Mouse (Mus musculus) kidney, postnatal 36 days (tissue): Measurements from ENCODE around the gene Dlg5.
A peak's percentile ranks its signal among the peaks of the same experiment; 100 is the strongest.

Source experiments
- DNase-seq, 2 experiments: peaks; one replicate each; pipeline ENCODE4 v3.0.0; 2021 to 2022; ENCODE audit warnings: mixed read lengths in 2 of 2

Dlg5 gene

DNA sequence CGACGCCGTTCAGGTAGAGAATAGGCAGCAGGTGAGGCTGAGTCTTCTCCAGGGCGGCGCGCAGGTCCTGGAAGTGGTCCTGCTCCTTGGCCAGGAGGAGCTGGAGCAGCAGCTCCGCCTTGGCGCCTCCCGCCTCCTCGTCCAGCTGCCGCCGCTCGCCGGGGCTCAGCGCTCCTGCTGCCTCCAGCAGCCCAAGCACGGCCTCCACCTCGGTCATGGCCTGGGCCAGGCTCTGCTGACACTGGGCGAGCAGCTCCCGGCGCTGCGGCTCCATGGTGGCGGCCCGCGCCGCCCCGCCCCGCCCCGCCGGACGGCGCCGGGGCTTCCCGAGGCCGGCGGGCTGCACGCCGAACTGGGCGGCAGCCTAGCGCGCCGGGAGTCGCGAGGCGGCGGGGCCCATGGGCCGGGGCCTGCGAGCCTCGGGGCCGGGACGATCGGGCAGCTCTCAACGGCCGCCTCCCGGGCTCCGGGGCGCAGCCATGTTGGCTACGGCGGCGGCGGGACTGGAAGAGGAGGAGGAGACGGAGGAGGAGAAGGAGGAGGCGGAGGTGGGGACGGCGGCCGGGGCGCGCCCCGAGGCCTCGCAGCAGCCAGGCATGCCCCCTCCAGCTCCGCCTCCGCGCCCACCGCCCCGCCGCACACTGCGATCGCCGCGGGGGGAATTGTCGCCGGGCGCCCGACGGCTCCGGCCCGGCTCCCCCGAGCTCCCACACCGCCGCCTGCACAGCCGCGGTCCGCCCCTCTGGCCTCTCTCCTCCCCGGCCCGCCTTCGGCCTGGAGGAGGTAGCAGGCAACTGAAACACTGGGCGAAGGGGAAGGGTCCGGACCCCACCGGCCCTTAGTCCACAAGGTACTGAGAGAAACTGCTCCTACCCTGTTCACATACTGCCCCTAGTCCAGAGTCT is at the start of gene Dlg5:
TSS of gene Dlg5 (minus strand) at position 744 of the 905 bp plus-strand sequence.
- peak; percentile 62 to 82 for DNase-seq

DNA sequence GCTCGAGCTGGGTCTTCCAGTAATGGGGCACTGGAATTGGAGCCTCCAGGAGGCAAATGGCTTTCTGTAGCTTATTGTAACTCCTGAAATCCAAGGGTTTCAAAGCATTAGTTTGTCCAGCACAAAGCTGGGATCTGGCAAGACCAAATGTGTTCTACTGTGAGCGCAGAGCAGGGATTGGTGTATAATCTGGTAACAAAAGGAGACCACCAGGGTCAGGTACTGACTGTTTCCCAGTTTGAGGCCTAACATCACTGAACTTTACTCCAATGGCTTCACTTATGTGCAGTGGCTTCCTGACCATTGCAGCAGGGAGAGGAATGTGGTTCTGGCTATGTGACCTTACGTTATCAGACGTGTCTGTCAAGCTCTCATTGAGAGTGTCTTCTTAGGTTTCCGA is 47.9 kb upstream of the Dlg5 start:
- DNase-seq, result no peak

DNA sequence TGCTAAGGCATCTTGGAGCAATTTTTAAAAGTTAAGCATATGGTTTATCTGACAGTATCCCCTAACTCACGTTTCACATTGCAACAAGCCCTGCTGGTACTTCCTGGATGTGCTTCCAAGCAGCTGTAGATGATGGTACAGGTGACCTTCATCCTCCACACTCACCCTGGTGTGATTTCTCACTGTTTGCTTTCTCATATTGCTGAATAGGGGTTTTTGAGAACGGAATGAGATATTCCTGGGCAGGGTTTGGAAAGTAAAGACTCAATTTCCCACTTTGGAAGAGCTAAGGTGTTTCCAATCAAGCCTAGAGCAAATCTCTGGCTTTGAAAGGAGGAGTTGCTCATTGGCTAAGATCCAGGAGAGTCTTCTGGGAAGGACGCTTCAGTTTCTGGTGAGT is 47.2 kb upstream of the Dlg5 start, which contains the start of gene E330034G19Rik:
TSS of gene E330034G19Rik (plus strand) at position 301 of the 400 bp plus-strand sequence.
- DNase-seq, result no peak

DNA sequence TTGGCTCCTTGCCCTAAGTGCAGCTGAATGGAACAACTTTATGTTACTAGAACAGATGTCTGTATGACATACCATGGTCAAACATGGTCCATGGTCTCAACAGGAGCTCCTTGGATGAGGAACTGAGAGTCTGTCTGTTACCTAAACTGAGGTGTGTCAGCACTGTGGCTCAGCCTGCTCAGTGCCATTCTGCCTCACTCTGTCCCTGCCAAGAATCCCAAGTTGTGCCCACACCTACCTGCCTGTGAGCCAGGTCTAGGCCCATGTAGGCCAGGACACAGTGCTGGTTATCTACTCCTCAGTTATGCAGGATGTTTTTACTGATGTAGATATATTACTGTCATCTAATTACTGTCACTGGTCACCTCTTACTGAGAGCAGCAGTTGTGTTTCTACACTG is 45.0 kb upstream of the Dlg5 start:
- DNase-seq, result no peak

DNA sequence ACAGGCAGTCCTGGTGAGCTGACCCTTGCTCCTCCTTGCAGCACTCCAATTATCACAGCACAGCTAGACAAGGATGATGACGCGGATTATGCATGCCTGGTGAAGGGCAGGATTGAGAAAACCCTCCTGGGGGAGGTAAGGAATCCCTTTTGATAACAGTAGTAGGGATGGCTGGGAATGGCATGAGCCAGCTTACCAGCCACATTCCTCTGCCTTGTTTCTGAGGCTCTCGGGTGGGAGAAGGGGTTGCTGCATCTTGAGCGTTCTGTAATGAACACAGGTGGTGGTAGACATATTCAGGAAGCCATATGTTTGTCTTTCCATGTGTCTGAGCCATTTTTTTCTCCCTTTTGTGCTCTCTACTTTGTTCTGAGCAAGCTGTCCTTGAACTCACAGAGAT is 40.4 kb upstream of the Dlg5 start:
- DNase-seq, result no peak

DNA sequence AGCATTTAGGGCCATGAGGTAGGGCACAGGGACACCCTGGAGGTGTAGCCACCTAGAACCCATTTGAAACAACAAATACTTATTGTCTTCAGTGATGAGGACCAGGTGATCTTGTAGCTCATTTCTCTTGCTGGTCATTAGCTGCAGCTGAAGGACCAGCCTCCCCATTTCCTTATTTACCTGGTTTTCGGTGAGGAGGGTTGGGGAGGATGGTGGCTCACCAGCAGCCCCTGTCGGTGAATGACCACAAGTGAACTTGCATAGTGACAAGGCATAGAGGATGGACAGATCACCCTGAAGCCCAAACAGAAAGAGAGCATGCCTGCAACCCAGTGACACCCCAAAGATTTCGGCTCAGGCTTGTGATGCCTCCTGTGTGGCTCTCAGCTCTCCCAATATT is 36.6 kb upstream of the Dlg5 start:
- no peak for DNase-seq

DNA sequence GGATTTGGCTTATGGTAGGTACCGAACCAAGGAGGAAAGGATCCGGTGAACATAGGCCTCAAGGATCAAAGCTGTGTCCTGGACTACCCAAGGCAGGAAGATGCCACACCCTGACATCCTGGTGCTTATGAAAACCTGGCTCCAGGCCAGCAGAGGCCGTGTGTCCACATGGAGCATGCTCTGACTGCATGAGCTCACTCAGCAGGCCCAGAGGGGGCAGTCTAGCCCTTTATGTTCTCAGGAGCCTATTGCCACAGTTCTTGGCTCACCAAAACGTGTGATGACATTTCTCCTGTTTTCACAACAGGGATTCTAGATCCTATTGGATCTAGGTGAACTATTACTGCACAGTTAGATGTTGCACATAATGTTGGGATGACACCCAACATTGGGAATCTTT is 35.6 kb upstream of the Dlg5 start:
- peak in 1 of 2 experiments; percentile 13 for DNase-seq

DNA sequence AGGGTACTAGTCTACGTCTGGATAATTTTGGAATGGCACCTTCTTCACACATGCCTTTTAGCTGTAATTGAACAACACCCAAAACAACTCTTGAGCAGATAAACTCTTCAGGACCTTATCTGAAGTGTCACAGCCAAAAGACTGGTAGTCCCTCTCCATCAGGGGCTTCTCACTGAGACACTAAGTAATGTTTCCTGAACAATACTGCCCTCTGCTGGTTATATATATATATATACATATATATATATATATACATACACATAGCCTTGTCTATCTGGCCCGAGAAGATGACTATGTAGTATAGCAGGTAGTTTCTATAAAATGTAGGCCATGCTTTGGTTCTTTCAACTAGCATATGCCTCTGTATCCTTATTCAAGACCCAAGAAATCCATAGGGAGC is 29.8 kb upstream of the Dlg5 start:
- no peak for DNase-seq

DNA sequence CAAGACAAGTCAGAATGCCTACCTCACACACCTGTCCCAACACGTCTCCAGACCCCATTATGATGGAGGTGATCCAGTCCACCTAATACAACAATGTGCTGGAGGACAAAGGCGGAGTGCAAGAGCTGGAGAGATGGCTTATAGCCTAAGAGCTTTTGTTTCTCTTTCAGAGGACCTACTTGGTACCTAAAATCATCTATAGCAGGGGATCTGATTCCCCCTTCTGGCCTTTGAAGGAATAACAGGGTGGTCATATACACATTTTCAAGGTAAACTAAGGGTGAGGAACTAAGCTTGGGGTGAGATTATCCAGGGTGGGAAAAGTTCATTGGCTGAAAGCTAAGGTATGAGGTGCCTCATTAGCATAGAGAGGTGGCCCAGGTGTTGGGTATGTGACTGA is 27.9 kb upstream of the Dlg5 start:
- DNase-seq, result peak; percentile 42 to 47

DNA sequence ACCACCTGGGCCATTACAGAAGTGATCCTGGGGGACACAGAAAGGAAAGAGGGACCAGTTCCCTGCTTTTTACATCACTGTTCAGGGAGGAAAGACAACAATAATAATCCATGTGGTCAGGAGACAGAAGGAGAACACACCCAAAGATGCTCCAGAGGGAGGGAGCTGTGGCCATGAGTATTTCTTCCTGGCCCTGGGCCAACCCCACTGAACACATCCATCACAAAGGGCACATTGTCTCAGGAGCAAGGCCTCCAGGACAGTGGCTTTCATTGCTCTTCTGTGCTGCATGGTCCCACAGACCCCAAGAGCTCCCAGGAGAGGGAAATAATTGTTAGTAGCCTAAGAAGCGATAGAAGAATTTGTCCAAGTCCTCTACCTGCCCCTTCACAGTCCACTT is 23.9 kb upstream of the Dlg5 start:
- DNase-seq, result peak in 1 of 2 experiments; percentile 11

DNA sequence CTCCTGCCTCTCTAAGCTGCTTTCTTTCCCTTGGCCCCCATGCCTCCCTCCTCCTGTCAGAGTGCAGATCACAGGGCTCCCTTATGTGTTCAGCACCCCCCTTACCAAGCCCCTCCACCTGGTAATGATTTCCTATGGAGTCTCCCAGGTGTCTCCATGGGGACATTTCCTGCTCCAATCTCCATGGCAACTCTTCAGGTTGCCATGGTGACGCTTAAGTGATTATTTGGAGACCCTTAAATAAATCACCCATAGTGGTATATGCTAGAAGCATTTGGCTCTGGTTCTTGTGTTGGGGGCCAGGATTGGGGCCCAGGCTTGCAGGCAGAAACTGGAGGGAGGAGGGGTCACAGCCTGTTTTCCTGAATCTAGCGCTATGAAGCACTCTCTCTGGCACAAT is 17.2 kb upstream of the Dlg5 start:
- no peak for DNase-seq

DNA sequence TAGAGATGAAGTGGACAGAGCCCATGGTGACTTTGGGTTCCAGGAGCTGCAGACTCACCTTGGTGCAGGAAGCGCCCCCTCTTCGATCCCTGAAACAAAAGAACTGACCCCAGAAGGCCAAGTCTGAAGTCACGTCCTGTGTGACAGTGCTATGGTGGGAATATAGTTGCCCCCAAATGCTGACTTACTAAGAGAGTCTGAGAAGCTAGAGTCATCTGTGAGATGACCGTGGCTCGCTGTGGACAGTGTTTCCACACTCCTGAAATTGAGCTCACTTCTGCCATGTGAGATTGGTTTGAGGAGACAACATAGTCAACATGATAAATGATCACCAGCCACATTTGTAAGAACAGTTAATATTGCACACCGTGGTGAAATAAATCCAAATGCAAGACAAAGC is 16.7 kb upstream of the Dlg5 start:
- DNase-seq, result no peak

DNA sequence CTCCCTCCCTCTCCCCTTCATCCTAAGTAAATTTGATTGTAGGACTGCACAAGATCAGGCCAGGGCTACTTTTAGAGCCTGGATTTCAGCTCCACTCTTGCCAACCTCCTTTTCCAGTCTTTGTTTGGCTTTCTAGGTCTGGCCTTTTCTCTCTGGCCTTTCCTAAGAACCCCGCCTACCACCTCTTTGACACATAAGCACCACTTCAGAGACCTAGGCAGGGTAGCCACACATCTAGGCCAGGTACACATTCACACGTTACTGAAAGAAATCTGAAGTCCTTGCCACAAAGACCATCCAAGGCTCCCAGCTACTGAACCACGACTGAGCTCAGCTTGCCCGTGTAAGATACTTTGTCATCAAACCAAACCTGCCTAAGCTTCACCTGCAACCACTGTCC is 14.7 kb upstream of the Dlg5 start:
- DNase-seq, result no peak

DNA sequence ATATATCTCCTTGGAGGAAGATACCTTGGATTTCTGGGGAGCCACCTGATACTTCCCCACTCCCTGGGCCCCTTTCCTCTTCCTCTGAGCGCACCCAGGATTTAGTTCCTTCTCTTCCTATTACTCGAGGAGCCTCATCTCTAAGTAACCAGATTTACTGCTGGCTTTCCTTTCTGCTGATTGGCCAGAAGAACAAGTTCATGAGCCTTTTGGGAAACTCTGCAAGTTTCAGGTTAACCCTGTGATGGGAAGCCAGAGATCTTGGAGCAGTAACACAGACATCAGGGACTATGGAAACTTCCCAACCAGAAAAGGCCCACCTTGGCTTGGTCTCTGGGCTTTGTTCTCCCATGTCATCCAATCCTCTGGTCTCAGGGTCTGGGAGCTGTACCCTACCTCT is 10.2 kb upstream of the Dlg5 start:
- DNase-seq, result no peak

DNA sequence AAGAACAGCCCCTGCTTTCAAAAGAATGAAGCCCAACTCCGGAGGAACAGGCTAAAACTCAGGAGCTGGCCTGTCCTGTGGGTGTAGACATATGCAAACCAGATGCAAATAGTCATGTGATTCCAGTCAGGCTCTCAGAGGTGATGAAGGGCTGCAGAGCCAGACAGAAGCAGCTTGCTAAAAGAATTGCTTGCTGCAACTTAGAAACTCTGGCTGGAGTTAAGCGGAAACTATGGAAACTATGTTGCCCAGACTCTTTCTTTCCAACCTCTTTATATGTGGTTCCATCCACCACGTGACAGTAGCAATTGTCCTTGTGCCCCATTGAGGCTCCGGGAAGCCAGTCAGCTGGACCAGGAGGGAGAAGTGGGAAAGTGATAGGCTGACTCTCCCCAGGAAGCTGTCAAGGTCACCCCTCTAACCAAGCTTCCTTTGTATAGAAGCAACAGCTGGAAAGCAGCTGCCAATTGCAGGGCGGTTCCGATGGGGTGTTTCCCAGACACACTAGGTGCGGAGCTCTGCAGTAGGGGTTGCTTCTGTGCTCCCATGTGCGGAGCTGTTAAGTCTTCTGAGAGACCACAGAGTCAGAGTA is 8.0 kb upstream of the Dlg5 start:
- peak in 1 of 2 experiments; percentile 67 for DNase-seq

DNA sequence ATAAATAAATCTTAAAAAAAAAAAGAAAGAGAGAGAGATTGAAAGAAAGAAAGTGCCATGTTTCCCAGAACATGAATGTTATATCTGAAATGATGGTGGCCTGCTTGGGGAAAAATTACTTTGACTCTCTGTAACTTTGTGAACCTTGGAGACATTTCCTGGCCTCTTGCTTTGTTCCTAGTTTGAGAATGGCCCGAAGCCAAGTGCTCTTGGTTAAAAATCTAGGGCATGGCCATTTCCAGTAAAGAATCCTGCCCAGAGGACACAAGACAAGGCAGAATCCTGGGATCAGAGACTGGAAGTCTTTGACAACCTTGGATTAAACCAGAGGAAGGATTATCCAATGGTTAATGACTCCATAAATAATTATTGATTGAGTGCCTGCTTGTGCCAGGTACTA is 5.6 kb upstream of the Dlg5 start:
- DNase-seq, result peak; percentile 50 to 61

DNA sequence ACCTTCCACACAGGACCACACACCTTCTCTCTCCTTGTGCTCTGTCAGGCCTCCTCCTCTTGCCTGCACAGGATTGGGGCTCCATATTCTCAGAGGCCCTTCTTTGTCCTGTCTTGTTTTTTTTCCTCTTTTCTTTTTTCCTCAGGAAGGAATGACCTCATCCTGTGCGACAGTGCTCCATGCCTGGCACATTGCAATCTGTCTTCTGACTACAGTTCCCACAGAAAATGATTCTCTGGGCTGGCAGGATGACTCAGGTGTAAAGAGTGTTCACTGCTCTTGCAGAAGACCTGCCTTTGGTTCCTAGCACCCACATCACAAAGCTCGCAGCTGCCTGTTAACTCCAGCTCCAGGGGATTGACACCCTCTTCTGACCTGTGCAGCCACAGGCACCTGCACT is 4.2 kb upstream of the Dlg5 start:
- no peak for DNase-seq

DNA sequence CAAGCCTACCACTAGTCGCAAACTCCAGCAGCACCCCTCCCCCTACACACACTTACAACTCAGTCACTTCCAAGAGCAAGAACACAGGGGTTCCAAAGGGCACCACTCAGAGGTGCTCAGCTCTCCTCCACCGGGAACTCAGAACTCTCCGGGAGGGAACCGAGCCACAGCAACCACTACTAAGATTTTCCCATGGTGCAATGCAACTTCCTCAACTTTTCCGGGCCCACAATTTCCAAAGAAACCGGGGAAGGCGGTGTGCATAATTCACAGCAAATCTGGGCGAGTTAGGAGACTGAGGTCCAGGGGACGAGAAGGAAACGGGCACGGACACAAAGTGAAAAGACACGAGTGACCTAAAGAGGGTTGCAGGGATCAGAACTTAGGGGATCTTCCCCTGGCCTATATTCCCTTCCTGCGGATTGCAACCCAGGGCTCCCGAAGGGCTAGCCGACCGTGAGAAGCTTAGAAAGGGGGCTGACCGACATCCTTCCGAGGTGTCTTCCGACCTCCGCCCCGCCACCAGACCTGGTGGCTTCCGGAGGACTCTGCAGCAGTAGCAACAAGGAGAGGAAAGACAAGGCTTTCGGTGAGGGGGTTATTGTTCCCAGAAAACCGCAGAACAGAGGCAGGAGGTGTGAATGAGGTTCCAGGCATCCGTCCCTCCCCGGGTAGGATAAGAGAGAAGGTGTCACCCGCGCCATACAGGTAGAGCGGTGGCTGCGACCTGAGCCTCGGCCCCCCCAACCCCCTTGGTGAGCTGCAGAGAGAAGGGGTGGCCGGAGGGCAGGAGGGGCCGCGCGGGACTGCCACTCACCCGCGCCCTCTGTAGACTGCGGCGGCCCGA is 1.2 kb downstream of the Dlg5 start:
- peak; percentile 85 to 92 for DNase-seq

DNA sequence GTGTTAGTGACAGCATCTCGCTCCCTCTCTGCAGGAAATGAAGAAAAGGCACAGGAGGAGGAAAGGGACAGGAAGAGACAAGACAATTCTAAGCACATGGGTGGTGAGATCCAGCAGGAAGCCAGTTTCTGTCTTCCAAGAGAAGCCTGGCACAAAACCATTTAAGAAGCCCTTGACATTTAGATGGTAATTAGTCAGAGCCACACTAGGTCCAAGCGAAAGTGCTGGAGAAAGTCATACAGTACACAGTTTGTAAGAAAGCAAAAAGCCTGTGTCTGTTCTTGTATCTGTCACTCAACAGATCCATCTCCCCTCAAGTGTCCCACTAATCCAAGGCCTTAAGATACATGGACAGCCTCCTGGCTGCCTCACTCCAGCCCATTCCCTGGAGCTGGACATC is 3.7 kb downstream of the Dlg5 start:
- no peak for DNase-seq

DNA sequence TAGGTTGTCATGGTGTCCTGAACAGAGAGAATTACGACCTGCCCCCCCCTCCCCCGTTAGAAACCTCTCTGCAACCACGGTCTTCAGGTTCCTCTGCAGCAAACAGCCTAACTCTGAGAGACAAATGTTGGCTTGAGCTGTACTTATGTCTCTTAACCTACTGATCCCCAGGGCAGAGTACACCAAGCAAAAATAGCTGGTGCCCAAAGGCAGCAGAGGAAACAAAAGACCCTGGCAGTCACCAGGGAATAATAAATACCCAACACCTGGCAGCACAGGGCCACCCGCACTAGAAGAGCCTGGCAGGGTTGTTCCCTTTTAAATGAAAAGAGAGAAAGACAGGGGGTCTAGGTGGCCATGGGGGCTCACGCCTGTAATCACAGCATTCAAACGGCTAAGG is 4.9 kb downstream of the Dlg5 start:
- DNase-seq, result peak; percentile 43 to 66

DNA sequence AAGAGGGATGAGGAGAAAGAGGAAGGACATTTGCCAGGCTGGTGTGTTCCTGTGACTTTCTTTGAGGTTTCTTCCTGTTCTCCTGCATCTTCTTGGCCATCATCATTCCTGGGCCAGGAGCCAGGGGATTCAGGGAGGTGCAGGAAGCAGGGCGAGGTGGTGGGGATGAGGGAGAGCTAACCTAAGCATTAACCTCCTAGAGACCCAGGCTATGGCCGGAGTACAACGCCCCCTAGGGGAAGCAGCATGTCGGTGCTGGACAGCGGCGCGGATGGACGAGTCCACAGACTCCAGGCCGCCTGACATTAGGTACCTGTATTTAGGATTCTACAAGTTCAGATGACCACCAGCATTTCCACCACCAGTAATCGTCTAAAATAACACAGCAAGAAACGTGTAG is 6.1 kb downstream of the Dlg5 start:
- DNase-seq, result peak in 1 of 2 experiments; percentile 52

DNA sequence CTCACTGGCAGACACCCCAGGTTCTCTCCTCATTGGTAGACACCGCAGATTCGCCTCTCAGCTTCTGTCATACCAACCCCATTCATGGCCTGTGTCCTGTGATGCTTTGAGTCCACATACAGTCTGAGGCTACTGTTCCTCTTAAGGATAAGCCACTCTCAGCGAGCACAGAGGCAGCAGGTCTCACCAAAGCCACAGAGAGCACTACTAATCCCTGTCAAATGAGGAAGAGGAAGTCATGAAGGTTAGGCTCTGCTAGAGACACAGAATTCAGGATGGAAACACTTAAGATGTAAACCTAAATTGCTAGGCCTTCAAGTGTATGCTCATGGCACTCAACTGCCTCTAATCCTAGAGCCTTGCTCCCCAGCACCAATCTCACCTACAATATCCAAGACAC is 9.8 kb downstream of the Dlg5 start:
- no peak for DNase-seq

DNA sequence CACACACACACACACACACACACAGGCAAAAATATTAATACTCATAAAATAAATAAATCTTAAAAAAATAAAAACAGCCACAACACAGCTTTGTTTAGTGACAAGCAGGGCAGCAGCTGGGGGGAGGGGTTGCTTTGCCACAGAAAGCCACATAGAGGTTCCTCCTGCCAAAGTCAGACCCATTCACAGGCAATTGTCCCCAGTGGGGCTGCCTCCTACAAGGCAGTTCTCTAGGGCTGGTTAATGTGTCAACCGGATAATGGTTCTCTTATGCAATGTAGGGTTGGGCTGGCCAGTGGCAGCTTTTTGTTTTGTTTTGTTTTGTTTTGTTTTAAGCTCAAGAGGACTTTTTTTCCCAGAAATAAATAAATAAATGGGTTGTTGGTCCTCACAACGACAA is 11.3 kb downstream of the Dlg5 start:
- DNase-seq, result peak; percentile 84 to 92
